Mouse (Mus musculus) c-Kit-positive CD71-positive TER-119-negative erythroid progenitor cells, embryonic 14.5 days (primary cell): ENCODE results near the gene Prop1.

Experiments used
- DNase-seq: peaks from one replicate; pipeline ENCODE4 v3.0.0-alpha.2; 2013; ENCODE audit warnings: low read depth

The Prop1 gene

DNA sequence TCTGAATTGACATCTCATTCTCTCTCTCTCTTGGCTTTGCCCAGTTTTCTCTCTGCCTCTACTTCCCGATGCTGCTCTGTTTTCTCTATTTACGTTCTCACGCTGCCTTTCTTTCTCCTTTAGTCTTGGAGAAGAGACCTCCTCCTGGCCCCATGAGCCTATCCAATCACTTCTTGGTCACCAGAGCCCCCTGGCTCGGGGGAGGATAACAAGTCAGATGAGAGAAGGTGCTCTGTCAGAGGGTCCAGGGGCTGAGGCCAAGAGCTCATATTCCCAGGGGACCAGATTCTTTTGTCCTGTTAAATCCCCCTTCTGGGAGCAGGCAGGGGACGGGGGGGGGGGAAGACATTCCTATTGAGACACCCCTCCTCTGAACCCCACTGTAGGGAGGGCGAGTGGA, at the start of gene Prop1:
Prop1 (minus strand) TSS at position 101 of the 400 bp plus-strand sequence.
- no peak for DNase-seq

- DNase-seq = no peak
These were observed 49.7 kb upstream of the Prop1 start, which contains the start of gene Olfr51 for GRCm38 (mm10) chr11:51003296-51003695. Olfr51 (plus strand) TSS chr11:51003596.

DNA sequence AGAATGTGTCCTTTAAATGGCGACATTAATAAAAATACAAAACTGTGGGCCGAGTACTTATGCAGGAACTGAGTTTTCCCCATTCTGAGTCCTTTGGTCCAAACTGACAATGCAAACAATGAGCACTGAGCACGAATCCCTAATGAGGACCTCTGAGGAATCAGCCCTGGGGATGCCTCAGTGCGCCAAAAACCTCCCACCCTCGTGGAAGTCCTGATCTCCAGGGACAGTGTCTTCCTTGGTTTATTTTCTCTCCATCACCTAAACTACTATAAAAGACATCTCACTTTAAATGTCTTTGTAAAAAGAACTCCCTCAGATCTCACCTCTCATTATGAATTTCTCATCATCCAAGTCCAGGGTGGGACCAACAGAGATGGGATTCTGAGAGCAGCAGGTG, 28.1 kb upstream of the Prop1 start, which contains the start of gene Olfr1377:
Olfr1377 (plus strand) TSS at position 301 of the 400 bp plus-strand sequence.
- DNase-seq = no peak

GRCm38 (mm10) chr11:50977216-50977615, 23.7 kb upstream of the Prop1 start:
- DNase-seq = no peak

GRCm38 (mm10) chr11:50966230-50966629, 12.7 kb upstream of the Prop1 start, which contains the start of gene Olfr1378:
Olfr1378 (plus strand) TSS chr11:50966530.
- no peak for DNase-seq

DNA sequence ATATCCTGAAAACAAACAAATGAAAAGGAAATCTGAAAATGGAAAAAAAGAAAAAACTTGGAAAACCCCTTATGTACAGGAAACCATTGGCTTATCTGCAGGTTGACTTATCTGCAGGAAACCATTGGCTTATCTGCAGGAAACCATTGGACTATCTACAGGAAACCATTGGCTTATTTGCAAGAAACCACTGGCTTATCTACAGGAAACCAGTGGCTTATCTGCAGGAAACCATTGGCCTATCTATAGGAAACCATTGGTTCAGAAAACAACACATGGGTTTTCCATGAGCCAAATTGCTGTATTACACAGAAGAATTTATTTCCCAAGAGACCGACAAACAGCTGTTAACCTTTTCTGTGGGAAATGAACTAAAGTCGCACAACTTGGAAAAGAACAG, 11.3 kb upstream of the Prop1 start:
- no peak for DNase-seq

DNA sequence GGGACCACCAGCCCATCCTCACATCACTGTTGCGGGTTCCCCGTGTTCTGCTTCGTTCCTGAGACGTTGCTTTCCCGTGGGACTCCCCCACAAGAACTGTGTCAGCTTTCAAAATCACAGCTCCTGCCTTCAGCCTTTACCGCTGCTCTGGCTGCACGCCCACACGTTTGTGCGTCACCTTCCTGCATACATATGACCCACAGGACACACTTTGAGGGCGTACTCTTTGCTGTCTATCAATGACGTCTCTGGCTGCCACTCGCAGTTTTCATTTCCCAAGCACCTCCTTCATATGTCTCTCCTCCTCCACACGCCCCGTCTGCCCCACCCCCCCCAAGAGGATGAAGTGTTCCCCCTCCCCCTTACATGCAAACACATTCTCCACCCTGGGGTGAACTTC, 1.3 kb downstream of the Prop1 start:
- no peak for DNase-seq

GRCm38 (mm10) chr11:50943506-50943905, 10.1 kb downstream of the Prop1 start, which contains the start of gene 4933414I15Rik:
4933414I15Rik (minus strand) TSS chr11:50943765.
- DNase-seq = no peak

DNA sequence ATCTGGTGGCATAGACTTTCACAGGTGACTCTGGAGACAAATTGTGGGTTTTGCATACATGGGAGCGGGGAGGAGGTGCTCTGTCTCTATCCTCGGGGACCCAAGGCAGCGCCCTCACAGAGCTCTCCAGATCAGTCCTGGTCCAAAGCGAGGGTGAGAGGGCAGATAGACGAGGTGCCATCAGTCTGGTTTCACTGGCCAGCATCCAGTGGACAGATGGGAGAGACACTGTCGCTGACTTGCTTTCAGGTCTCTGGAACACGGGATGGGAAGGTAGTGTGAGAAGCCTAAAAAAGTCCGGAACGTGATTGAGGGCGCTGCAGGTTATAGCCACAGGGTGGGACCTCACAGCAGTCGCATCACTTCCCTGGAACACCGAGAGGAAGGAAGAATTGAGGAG, 11.2 kb downstream of the Prop1 start:
- DNase-seq = no peak

GRCm38 (mm10) chr11:50939621-50940366, 13.8 kb downstream of the Prop1 start:
- DNase-seq = no peak

GRCm38 (mm10) chr11:50938435-50938834, 15.1 kb downstream of the Prop1 start:
- no peak for DNase-seq

- no peak for DNase-seq
These were observed 21.5 kb downstream of the Prop1 start for GRCm38 (mm10) chr11:50932040-50932439.

GRCm38 (mm10) chr11:50931451-50931866, 22.1 kb downstream of the Prop1 start, which contains the start of gene Zfp354b:
Zfp354b (minus strand) TSS chr11:50931633.
- no peak for DNase-seq

DNA sequence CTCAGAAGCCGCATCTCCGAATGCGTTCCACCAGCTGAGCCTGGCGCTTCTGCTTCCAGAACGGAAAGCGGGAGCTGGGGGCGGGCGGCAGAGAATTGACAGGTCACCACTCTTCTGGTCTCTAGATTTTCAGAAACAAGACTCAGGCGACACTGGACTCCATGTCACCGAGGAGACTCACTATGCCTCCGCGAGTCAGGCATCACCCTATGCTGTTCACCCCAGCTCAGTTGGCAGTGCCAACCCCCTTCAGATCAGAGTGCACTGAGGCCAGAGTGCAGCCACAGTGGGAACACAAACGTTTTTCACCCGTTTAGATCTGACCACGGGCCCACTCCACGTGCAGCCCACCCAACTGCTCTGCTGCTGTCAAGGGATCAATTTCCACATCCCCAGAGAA, 22.5 kb downstream of the Prop1 start:
- DNase-seq = no peak

DNA sequence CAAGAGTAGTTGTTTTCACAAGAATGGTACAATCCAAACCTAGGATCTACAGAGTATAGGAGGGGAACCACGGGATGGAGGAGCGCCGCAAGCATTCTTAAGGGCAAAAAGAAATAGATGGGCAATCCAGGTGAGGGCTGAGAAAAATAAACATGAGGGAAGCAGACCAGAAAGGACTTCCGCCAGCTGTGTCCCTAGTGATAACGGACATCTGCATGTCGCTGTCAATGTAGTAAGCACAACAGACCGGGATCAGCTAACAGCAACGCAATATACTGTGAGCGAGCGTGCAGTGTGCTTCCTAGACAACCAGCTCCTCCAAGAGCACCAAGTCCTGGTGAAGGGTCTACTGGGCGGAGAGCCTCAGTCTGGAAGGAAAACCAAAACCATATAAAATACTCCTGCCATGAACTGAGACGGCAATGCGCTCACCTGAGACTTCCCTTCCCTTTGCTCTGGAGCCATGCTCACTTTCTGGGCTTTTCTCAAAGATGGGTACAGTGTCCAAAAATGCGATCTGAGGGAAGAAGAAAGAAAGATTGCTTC, 23.0 kb downstream of the Prop1 start:
- no peak for DNase-seq

DNA sequence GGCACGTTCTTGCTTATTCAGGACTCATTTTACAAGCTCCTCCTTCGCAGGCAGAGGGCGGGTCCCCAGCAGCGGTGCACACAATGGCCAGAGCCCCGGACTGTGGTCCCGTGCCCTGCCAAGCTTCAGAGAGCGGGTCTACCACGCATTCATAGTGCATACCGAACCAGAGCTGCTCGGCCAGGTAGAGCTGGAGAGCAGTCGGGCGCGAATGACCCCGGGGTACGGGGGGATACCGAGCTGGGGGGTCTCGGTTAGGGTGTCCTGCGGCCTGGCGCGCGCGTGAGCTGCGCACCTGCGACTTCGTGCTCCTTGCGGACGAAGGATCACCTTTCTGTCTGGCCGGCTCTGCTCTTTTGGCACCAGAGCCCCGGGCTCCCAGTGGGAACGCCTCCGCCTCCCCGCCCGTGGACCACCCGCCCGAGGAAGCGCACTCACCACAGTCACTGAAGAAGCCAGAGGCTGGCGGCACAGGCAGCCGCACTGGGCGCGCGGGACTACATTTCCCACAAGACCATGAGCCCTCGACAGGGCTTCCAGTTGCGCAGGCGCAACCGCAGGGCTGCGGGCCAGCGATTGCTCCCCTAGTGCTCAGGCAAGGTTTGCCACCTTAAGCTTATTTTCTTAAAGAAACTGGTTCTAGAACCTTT, 37.8 kb downstream of the Prop1 start, which contains the start of gene Zfp2:
Zfp2 (minus strand) TSS at position 495 of the 650 bp plus-strand sequence.
- DNase-seq = peak; percentile 79

GRCm38 (mm10) chr11:50914461-50914860, 39.1 kb downstream of the Prop1 start:
- DNase-seq = no peak

- no peak for DNase-seq
These were observed 40.3 kb downstream of the Prop1 start for GRCm38 (mm10) chr11:50913301-50913700.

DNA sequence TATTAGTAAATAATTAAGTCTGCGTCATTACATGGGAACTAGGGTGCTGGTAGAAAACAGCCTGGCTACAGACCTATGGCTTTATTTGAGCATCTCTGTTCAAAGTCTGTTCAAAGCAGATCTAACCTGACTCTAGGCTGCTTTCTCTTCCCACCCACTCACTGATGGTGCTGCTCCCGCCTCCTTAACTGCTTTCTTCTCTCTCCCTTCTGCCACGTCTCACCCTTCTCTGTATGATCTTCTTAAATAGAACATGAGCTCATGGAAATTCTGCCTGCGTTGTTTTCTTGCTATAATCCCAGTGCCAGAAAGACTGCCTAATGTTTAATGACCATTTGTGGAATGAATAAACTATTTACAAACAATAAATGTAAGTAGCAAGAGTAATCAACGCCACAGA, 45.4 kb downstream of the Prop1 start:
- no peak for DNase-seq
